Mouse (Mus musculus): Measurements from ENCODE around the gene Foxred2. TPM values are rescaled to one million over a fixed set of nuclear protein-coding genes. Genes with fewer than 3 reads are reported as not detected.

Gene Foxred2
- polyA plus RNA-seq, 1 experiment = 1.0 TPM

DNA sequence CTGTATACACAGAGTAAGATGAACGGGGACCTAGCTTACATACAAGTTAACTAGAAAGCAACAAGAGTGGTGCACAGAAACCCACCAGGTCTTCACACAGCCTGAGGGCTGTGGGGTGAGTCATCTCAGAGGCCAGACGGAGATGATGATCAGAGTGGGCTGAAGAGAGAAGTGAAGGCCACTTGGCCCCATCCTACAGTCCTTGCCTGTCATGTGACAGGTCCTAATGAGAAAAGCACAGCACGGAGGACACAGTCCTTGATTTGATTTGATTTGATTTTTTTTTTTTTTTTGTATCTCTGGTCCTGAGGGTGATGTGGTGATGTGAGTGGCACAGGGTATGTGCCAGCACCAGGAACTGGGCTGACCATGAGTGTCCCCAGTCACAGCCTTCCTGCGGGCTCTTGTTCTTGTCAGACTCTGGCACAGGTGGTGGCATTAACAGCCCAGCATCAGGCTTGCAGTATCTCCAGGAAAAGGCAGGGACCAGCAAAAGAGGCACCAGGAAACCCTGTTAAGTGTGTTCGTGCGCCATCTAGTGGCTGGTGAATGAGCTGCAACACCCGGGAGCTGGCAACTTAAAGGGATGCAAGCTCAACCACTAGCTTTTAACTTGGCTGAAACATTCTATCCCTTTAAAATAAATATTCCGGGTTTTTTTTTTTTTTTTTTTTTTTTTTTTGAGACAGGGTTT lies 39.5 kb downstream of the Foxred2 start:
- Histone ChIP-seq H3K27me3 (ENCODE audit: control insufficient read depth, insufficient read depth, low read length) (no peaks in the 10 kb centered on the region), H3K4me1 (ENCODE audit: control insufficient read depth, insufficient read depth, low read length) (no peaks in the 10 kb centered on the region), H3K27ac (ENCODE audit: control insufficient read depth, insufficient read depth, low read depth, low read length) (no peak overlapping the region), H3K36me3 (ENCODE audit: control insufficient read depth, insufficient read depth, low read length) (no peaks in the 10 kb centered on the region), H3K4me3 (ENCODE audit: control insufficient read depth, low read depth, low read length) (no peak overlapping the region)
- TF ChIP-seq CTCF (IDR thresholded peaks at IDR 0.05; ENCODE audit: control insufficient read depth, insufficient read depth, insufficient replicate concordance, low read depth, low read length) (peak; percentile 82; the same call in 1 of the 2 replicates), POLR2A (IDR thresholded peaks at IDR 0.05; ENCODE audit: control insufficient read depth, low read depth, low read length) (no peak)

- Histone ChIP-seq H3K4me3 (ENCODE audit: control insufficient read depth, low read depth, low read length) (no peak overlapping the region), H3K4me1 (ENCODE audit: control insufficient read depth, insufficient read depth, low read length) (no peaks in the 10 kb centered on the region), H3K36me3 (ENCODE audit: control insufficient read depth, insufficient read depth, low read length) (no peaks in the 10 kb centered on the region), H3K27me3 (ENCODE audit: control insufficient read depth, insufficient read depth, low read length) (no peaks in the 10 kb centered on the region), H3K27ac (ENCODE audit: control insufficient read depth, insufficient read depth, low read depth, low read length) (no peak overlapping the region)
- TF ChIP-seq CTCF (IDR thresholded peaks at IDR 0.05; ENCODE audit: control insufficient read depth, insufficient read depth, insufficient replicate concordance, low read depth, low read length) (no peak), POLR2A (IDR thresholded peaks at IDR 0.05; ENCODE audit: control insufficient read depth, low read depth, low read length) (no peak)
Measured at GRCm38 (mm10) chr15:77915287-77915686, 41.2 kb downstream of the Foxred2 start.

DNA sequence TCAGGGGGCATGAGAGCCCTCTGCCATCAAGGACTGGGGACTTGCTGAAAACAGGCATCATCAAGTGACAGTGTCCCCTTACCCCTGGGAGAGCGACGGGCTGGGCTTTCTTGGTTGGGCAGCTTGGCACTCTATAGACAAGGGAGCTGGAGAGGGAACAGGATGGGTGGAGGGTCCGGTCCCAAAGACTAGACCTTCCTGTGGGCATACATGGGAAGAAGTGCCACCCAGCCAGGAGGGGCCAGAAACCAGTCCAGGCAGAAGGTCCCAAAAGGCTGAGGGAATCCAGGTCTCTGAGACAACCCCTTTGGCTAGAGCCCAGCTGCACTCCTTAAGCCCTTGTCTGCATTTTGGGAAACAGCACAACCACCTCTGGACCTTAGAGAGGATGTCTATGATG lies 42.0 kb downstream of the Foxred2 start:
- H3K4me3 ChIP-seq (ENCODE audit: control insufficient read depth, low read depth, low read length) = no peak overlapping the region
- H3K4me1 ChIP-seq (ENCODE audit: control insufficient read depth, insufficient read depth, low read length) = no peaks in the 10 kb centered on the region
- no peaks in the 10 kb centered on the region for H3K27me3 ChIP-seq (ENCODE audit: control insufficient read depth, insufficient read depth, low read length)
- H3K27ac ChIP-seq (ENCODE audit: control insufficient read depth, insufficient read depth, low read depth, low read length) = no peak overlapping the region
- no peaks in the 10 kb centered on the region for H3K36me3 ChIP-seq (ENCODE audit: control insufficient read depth, insufficient read depth, low read length)
- no peak for TF ChIP-seq POLR2A (IDR thresholded peaks at IDR 0.05; ENCODE audit: control insufficient read depth, low read depth, low read length)
- TF ChIP-seq CTCF (IDR thresholded peaks at IDR 0.05; ENCODE audit: control insufficient read depth, insufficient read depth, insufficient replicate concordance, low read depth, low read length) = no peak

DNA sequence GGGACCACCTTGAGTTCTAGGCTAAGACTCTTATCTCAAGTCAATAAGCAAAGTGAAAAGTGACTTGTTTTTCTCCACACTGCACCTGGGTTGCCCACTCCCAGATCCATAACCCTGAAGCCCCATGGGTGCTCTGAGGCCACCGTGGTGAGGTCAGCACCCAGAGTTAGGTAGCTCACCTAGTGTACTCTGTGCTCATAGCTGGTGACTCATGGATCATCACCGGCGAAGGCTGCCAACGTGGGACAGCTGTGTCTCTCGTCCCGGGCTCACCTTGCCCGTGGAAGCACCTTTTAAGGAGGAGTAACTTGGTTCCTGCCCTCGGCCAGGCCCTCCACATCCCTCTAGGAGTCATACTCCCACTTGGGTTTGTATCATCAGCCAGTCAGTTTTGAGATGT lies 43.5 kb downstream of the Foxred2 start:
- no peaks in the 10 kb centered on the region for H3K4me1 ChIP-seq (ENCODE audit: control insufficient read depth, insufficient read depth, low read length)
- no peaks in the 10 kb centered on the region for H3K27me3 ChIP-seq (ENCODE audit: control insufficient read depth, insufficient read depth, low read length)
- no peaks in the 10 kb centered on the region for H3K36me3 ChIP-seq (ENCODE audit: control insufficient read depth, insufficient read depth, low read length)
- TF ChIP-seq CTCF (IDR thresholded peaks at IDR 0.05; ENCODE audit: control insufficient read depth, insufficient read depth, insufficient replicate concordance, low read depth, low read length) (no peak), POLR2A (IDR thresholded peaks at IDR 0.05; ENCODE audit: control insufficient read depth, low read depth, low read length) (no peak)
- no peak overlapping the region for H3K27ac ChIP-seq (ENCODE audit: control insufficient read depth, insufficient read depth, low read depth, low read length)
- H3K4me3 ChIP-seq (ENCODE audit: control insufficient read depth, low read depth, low read length) = no peak overlapping the region

DNA sequence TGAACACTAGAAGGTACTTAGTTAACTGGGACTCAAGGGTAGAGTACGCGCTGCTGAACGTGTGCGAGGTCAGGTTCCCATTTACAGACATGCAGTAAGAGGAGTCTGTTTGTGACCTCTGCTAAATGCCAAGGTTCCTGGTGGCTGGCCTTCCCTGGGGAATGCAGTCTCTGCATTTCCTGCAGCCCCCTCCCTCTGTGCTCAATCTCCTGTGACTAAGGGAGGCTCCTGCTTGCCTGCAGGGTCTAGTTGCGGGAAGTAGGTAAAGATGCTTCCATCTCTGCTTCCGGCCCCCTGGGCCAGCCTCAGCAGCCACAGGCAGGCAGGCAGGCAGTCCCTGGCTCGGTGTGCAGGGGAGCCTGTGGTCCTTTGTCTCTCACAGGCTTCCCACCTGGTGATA lies 43.9 kb downstream of the Foxred2 start:
- H3K4me1 ChIP-seq (ENCODE audit: control insufficient read depth, insufficient read depth, low read length) = no peaks in the 10 kb centered on the region
- TF ChIP-seq CTCF (IDR thresholded peaks at IDR 0.05; ENCODE audit: control insufficient read depth, insufficient read depth, insufficient replicate concordance, low read depth, low read length) (no peak), POLR2A (IDR thresholded peaks at IDR 0.05; ENCODE audit: control insufficient read depth, low read depth, low read length) (no peak)
- no peaks in the 10 kb centered on the region for H3K36me3 ChIP-seq (ENCODE audit: control insufficient read depth, insufficient read depth, low read length)
- no peak overlapping the region for H3K27ac ChIP-seq (ENCODE audit: control insufficient read depth, insufficient read depth, low read depth, low read length)
- no peak overlapping the region for H3K4me3 ChIP-seq (ENCODE audit: control insufficient read depth, low read depth, low read length)
- H3K27me3 ChIP-seq (ENCODE audit: control insufficient read depth, insufficient read depth, low read length) = no peaks in the 10 kb centered on the region

DNA sequence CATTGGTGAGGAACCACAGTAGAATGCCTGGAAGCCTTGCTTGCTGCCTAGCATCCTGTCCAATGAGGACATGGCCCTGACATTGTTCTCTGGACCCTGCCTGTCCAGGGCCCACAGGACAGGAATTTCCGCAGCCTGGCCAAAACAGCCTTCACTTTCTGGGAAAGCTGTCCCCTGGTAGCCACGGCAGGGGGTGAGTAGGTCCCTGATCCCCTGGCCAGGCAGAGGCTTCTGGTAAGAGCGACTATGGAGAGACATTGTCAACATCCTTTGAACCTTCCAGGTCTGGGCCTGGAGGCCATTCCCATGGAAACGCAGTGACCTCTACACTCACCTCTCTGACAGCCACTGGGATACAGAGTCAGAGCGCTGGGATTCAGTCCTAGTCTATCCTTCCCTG lies 44.5 kb downstream of the Foxred2 start:
- Histone ChIP-seq H3K36me3 (ENCODE audit: control insufficient read depth, insufficient read depth, low read length) (no peaks in the 10 kb centered on the region), H3K27ac (ENCODE audit: control insufficient read depth, insufficient read depth, low read depth, low read length) (no peak overlapping the region), H3K27me3 (ENCODE audit: control insufficient read depth, insufficient read depth, low read length) (no peaks in the 10 kb centered on the region), H3K4me3 (ENCODE audit: control insufficient read depth, low read depth, low read length) (no peak overlapping the region), H3K4me1 (ENCODE audit: control insufficient read depth, insufficient read depth, low read length) (no peaks in the 10 kb centered on the region)
- no peak for TF ChIP-seq POLR2A (IDR thresholded peaks at IDR 0.05; ENCODE audit: control insufficient read depth, low read depth, low read length)
- TF ChIP-seq CTCF (IDR thresholded peaks at IDR 0.05; ENCODE audit: control insufficient read depth, insufficient read depth, insufficient replicate concordance, low read depth, low read length) = no peak

- H3K4me1 ChIP-seq (ENCODE audit: control insufficient read depth, insufficient read depth, low read length) = no peaks in the 10 kb centered on the region; the same call in 1 of the 2 replicates
- H3K4me3 ChIP-seq (ENCODE audit: control insufficient read depth, low read depth, low read length) = no peak overlapping the region
- no peak overlapping the region for H3K27ac ChIP-seq (ENCODE audit: control insufficient read depth, insufficient read depth, low read depth, low read length)
- H3K27me3 ChIP-seq (ENCODE audit: control insufficient read depth, insufficient read depth, low read length) = no peaks in the 10 kb centered on the region
- TF ChIP-seq CTCF (IDR thresholded peaks at IDR 0.05; ENCODE audit: control insufficient read depth, insufficient read depth, insufficient replicate concordance, low read depth, low read length) = no peak
- TF ChIP-seq POLR2A (IDR thresholded peaks at IDR 0.05; ENCODE audit: control insufficient read depth, low read depth, low read length) = no peak
- no peaks in the 10 kb centered on the region for H3K36me3 ChIP-seq (ENCODE audit: control insufficient read depth, insufficient read depth, low read length)
Measured at GRCm38 (mm10) chr15:77911065-77911464, 45.5 kb downstream of the Foxred2 start.

Measured in testis, adult 2 months (tissue).